Mouse (Mus musculus) forebrain, embryonic 16.5 days (tissue): ENCODE measurements around the gene Gm4559. TPM values are rescaled to one million over a fixed set of nuclear protein-coding genes. Genes with fewer than 3 reads are reported as not detected.

Experiments used
- ATAC-seq: fragments of 200-750 bp; cut with Nextera tagmentation; 2 replicates; pipeline ENCODE4 v1.8.0; 2017; ENCODE audit warnings: mild to moderate bottlenecking, moderate library complexity
- H3K27ac ChIP-seq: fragments of 300-500 bp; sonication (generic); 2 replicates; pipeline ENCODE4 v1.5.1; 2014; ENCODE audit warnings: low read length, control low read depth
- H3K27me3 ChIP-seq: fragments of 300-500 bp; sonication (generic); replicated peaks from 2 replicates; pipeline ENCODE4 v1.6.1; 2014; ENCODE audit warnings: low read length; ENCODE audit not compliant: control insufficient read depth, insufficient read depth
- H3K36me3 ChIP-seq: fragments of 300-500 bp; sonication (generic); 2 replicates; pipeline ENCODE4 v1.6.1; 2014; ENCODE audit not compliant: control insufficient read depth, insufficient read depth
- H3K4me1 ChIP-seq: fragments of 300-500 bp; sonication (generic); replicated peaks from 2 replicates; pipeline ENCODE4 v1.6.1; 2014; ENCODE audit warnings: low read length; ENCODE audit not compliant: control insufficient read depth, insufficient read depth
- H3K4me2 ChIP-seq: fragments of 300-500 bp; sonication (generic); 2 replicates; pipeline ENCODE4 v1.6.1; 2014; ENCODE audit warnings: mild to moderate bottlenecking, low read length, control low read depth
- H3K4me3 ChIP-seq: fragments of 300-500 bp; sonication (generic); replicated peaks from 2 replicates; pipeline ENCODE4 v1.5.1; 2014; ENCODE audit warnings: mild to moderate bottlenecking, low read length, control low read depth
- H3K9ac ChIP-seq: fragments of 300-500 bp; sonication (generic); replicated peaks from 2 replicates; pipeline ENCODE4 v1.6.1; 2014; ENCODE audit warnings: low read depth, low read length, control low read depth
- H3K9me3 ChIP-seq: fragments of 300-500 bp; sonication (generic); 2 replicates; pipeline ENCODE4 v1.6.1; 2016; ENCODE audit warnings: low read length; ENCODE audit not compliant: control insufficient read depth
- WGBS: fragments of 180-500 bp; shearing (Covaris S2); extraction: QIAGEN DNeasy Blood & Tissue Kit; methylation state at CpG from one replicate; pipeline ENCODE4 v1.1.7; 2014; 5-methylcytosine and 5-hydroxymethylcytosine counted together
- polyA plus RNA-seq: library from polyadenylated mRNA; unstranded; fragments of >200 nt; fragmentation: Nextera tagmentation; extraction: Ambion mirVana; gene quantifications from 2 replicates; pipeline ENCODE4 v1.2.1, GENCODE M21; 2015

Gm4559 gene
- polyA plus RNA-seq, 1 experiment from 2014 or later = not detected

GRCm38 (mm10) chr7:142224518-142224917 is 49.6 kb downstream of the Gm4559 start:
- Histone ChIP-seq H3K27ac (no peak overlapping the region), H3K4me1 (no peaks in the 10 kb centered on the region), H3K4me3 (no peak overlapping the region), H3K4me2 (no peak overlapping the region), H3K36me3 (no peaks in the 10 kb centered on the region), H3K9me3 (no peaks in the 10 kb centered on the region), H3K27me3 (no peaks in the 10 kb centered on the region), H3K9ac (no peak overlapping the region)
- no peak for ATAC-seq
- 60% methylated on average over 2 of the region's 2 CpGs for WGBS

Other genes starting within 250 kb of the Gm4559 start
- 53.2 and 54.2 TPM in 2 replicates for gene Mob2, start 213.3 kb downstream of the Gm4559 start, polyA plus RNA-seq
- 84.9 and 98.7 TPM in 2 replicates for gene Dusp8, start 178.5 kb downstream of the Gm4559 start, polyA plus RNA-seq
- gene Gm45618, start 153.6 kb downstream of the Gm4559 start, polyA plus RNA-seq = 0.34 TPM in 1 of 2 replicates, not detected in the other
- gene Gm39115, start 138.3 kb downstream of the Gm4559 start, polyA plus RNA-seq = not detected in 2 replicates
- gene Gm45337, start 129.8 kb downstream of the Gm4559 start, polyA plus RNA-seq = not detected in 2 replicates
- not detected in 2 replicates for gene Gm29735, start 117.2 kb downstream of the Gm4559 start, polyA plus RNA-seq
- not detected in 2 replicates for gene Gm4553, start 108.6 kb downstream of the Gm4559 start, polyA plus RNA-seq
- gene Krtap5-2, start 98.4 kb downstream of the Gm4559 start, polyA plus RNA-seq = not detected in 2 replicates
- not detected in 2 replicates for gene Gm10153, start 84.0 kb downstream of the Gm4559 start, polyA plus RNA-seq
- not detected in 2 replicates for gene Krtap5-3, start 73.0 kb downstream of the Gm4559 start, polyA plus RNA-seq
- not detected in 2 replicates for gene Gm7579, start 62.5 kb downstream of the Gm4559 start, polyA plus RNA-seq
- gene Krtap5-5, start 44.4 kb downstream of the Gm4559 start, polyA plus RNA-seq = not detected in 2 replicates
- gene Gm40460, start 33.3 kb downstream of the Gm4559 start, polyA plus RNA-seq = not detected in 2 replicates
- not detected in 2 replicates for gene Gm2431, start 16.0 kb downstream of the Gm4559 start, polyA plus RNA-seq
- gene Krtap5-1, start 22.8 kb upstream of the Gm4559 start, polyA plus RNA-seq = not detected in 2 replicates
- gene Krtap5-4, start 29.2 kb upstream of the Gm4559 start, polyA plus RNA-seq = not detected in 2 replicates
- 2.6 and 3.8 TPM in 2 replicates for gene Ifitm10, start 99.4 kb upstream of the Gm4559 start, polyA plus RNA-seq
- gene Gm49369, start 108.3 kb upstream of the Gm4559 start, polyA plus RNA-seq = not detected in 2 replicates
- gene Ctsd, start 113.7 kb upstream of the Gm4559 start, polyA plus RNA-seq = 203 and 208 TPM in 2 replicates
- not detected in 2 replicates for gene Syt8, start 160.5 kb upstream of the Gm4559 start, polyA plus RNA-seq
- gene Tnni2, start 167.4 kb upstream of the Gm4559 start, polyA plus RNA-seq = 0.89 TPM in 1 of 2 replicates, not detected in the other
- 3.5 and 5.5 TPM in 2 replicates for gene Lsp1, start 186.4 kb upstream of the Gm4559 start, polyA plus RNA-seq
- gene Tnnt3, start 224.5 kb upstream of the Gm4559 start, polyA plus RNA-seq = 0.73 and 1.2 TPM in 2 replicates